Mouse (Mus musculus) MEL (cell line): Measurements from ENCODE around the gene Cdhr4. TPM values are rescaled to one million over a fixed set of nuclear protein-coding genes. Genes with fewer than 3 reads are reported as not detected.

Source experiments
- DNase-seq: peaks from one replicate; pipeline ENCODE4 v3.0.0; 2011; ENCODE audit warnings: low read depth, low spot score
- H3K27ac ChIP-seq: 2 replicates; pipeline ENCODE4 v1.5.1; 2012; ENCODE audit warnings: low read depth, mild to moderate bottlenecking, control low read depth, low read length, moderate library complexity; ENCODE audit not compliant: control insufficient read depth
- H3K27me3 ChIP-seq, 2 experiments: fragments of 150-350 bp in 1 of 2; sonication (generic) in 1 of 2; 2 replicates each; pipeline ENCODE4 v1.6.1; 2012; ENCODE audit warnings: low read length in 2 of 2, mild to moderate bottlenecking in 2 of 2, improper control_type of control experiment in 1 of 2, moderate library complexity in 1 of 2; ENCODE audit not compliant: insufficient read depth in 2 of 2, control insufficient read depth in 1 of 2
- H3K36me3 ChIP-seq, 2 experiments: 2 replicates each; pipeline ENCODE4 v1.6.1; 2012 to 2014; ENCODE audit warnings: low read length in 2 of 2, improper control_type of control experiment in 1 of 2, inconsistent platforms in 1 of 2, mild to moderate bottlenecking in 1 of 2; ENCODE audit not compliant: insufficient read depth in 2 of 2, control insufficient read depth in 1 of 2
- H3K4me1 ChIP-seq, 2 experiments: fragments of 150-350 bp in 1 of 2; sonication (generic) in 1 of 2; 2 replicates each; pipeline ENCODE4 v1.6.1; 2012; ENCODE audit warnings: low read length in 2 of 2, improper control_type of control experiment in 1 of 2, mild to moderate bottlenecking in 1 of 2; ENCODE audit not compliant: insufficient read depth in 2 of 2, control insufficient read depth in 1 of 2
- H3K4me3 ChIP-seq, 2 experiments: fragments of 150-350 bp in 1 of 2; sonication (generic) in 1 of 2; 2 replicates each; pipeline ENCODE4 v1.5.1; 2012; ENCODE audit warnings: low read depth in 2 of 2, low read length in 2 of 2, mild to moderate bottlenecking in 2 of 2, moderate library complexity in 2 of 2, control low read depth in 1 of 2, improper control_type of control experiment in 1 of 2; ENCODE audit not compliant: control insufficient read depth in 1 of 2, insufficient read depth in 1 of 2
- H3K79me2 ChIP-seq: 2 replicates; pipeline ENCODE4 v1.6.1; 2012; ENCODE audit warnings: mild to moderate bottlenecking, low read length, moderate library complexity; ENCODE audit not compliant: control insufficient read depth, poor library complexity, insufficient read depth
- H3K9ac ChIP-seq: 2 replicates; pipeline ENCODE4 v1.6.1; 2012; ENCODE audit warnings: low read depth, mild to moderate bottlenecking, control low read depth, low read length, moderate library complexity; ENCODE audit not compliant: control insufficient read depth, poor library complexity, severe bottlenecking
- H3K9me3 ChIP-seq: fragments of 150-350 bp; sonication (generic); replicated peaks from 2 replicates; pipeline ENCODE4 v1.6.1; 2012; ENCODE audit warnings: mild to moderate bottlenecking, low read length, improper control_type of control experiment, moderate library complexity; ENCODE audit not compliant: insufficient read depth
- CTCF ChIP-seq, 3 experiments: IDR thresholded peaks in 2 of 3; conservative IDR thresholded peaks in 1 of 3; 2 replicates each; pipeline ENCODE4 v1.5.1; 2011 to 2012; ENCODE audit warnings: low read length in 3 of 3, low read depth in 2 of 3, mild to moderate bottlenecking in 2 of 3, improper control_type of control experiment in 1 of 3, inconsistent platforms in 1 of 3, mixed read lengths in 1 of 3, moderate library complexity in 1 of 3; ENCODE audit not compliant: control insufficient read depth in 1 of 3, insufficient read depth in 1 of 3, poor library complexity in 1 of 3, severe bottlenecking in 1 of 3
- HCFC1 ChIP-seq: IDR thresholded peaks from 2 replicates; pipeline ENCODE4 v1.6.1; 2012; ENCODE audit warnings: low read depth, mild to moderate bottlenecking, inconsistent platforms, low read length, improper control_type of control experiment, moderate library complexity
- KAT2A ChIP-seq: conservative IDR thresholded peaks from 2 replicates; pipeline ENCODE4 v1.6.1; 2012; ENCODE audit warnings: low read depth, low read length, improper control_type of control experiment, inconsistent platforms
- POLR2AphosphoS5 ChIP-seq: IDR thresholded peaks from 2 replicates; pipeline ENCODE4 v1.6.1; 2012; ENCODE audit warnings: low read depth, borderline replicate concordance, mild to moderate bottlenecking, inconsistent platforms, low read length, moderate library complexity, mixed read lengths
- RAD21 ChIP-seq: IDR thresholded peaks from 2 replicates; pipeline ENCODE4 v1.6.1; 2011; ENCODE audit warnings: mild to moderate bottlenecking, low read depth, low read length, improper control_type of control experiment
- SMC3 ChIP-seq: IDR thresholded peaks from 2 replicates; pipeline ENCODE4 v1.6.1; 2011; ENCODE audit warnings: low read depth, low read length, improper control_type of control experiment
- TBP ChIP-seq: IDR thresholded peaks from 2 replicates; pipeline ENCODE4 v1.8.0; 2011; ENCODE audit warnings: low read depth, low read length, improper control_type of control experiment
- USF1 ChIP-seq: IDR thresholded peaks from 2 replicates; pipeline ENCODE4 v1.6.1; 2014; ENCODE audit warnings: low read depth, mild to moderate bottlenecking, inconsistent platforms, low read length, improper control_type of control experiment, moderate library complexity
- ZC3H11A ChIP-seq: IDR thresholded peaks from 2 replicates; pipeline ENCODE4 v1.6.1; 2012; ENCODE audit warnings: low read depth, mild to moderate bottlenecking, inconsistent platforms, low read length, improper control_type of control experiment
- polyA plus RNA-seq, 2 experiments: library from polyadenylated mRNA; stranded (reverse) in 1 of 2; unstranded in 1 of 2; fragments of >175 nt in 1 of 2; fragments of >200 nt in 1 of 2; gene quantifications; 2 replicates each; pipeline versions ENCODE4 v1.2.1 to v1.2.4; 2012; ENCODE audit warnings: low replicate concordance in 2 of 2, low read depth in 1 of 2; ENCODE audit not compliant: insufficient read length in 2 of 2, insufficient read depth in 1 of 2, missing spikeins in 1 of 2
- total RNA-seq: library from RNA; depleted of rRNA; stranded (reverse); fragments of 300-350 nt; gene quantifications from 2 replicates; pipeline ENCODE4 v1.2.3, GENCODE M21; 2012

The Cdhr4 gene
- total and polyA plus RNA-seq, 3 experiments: 1.5 to 4.4 TPM; not detected in 1

DNA sequence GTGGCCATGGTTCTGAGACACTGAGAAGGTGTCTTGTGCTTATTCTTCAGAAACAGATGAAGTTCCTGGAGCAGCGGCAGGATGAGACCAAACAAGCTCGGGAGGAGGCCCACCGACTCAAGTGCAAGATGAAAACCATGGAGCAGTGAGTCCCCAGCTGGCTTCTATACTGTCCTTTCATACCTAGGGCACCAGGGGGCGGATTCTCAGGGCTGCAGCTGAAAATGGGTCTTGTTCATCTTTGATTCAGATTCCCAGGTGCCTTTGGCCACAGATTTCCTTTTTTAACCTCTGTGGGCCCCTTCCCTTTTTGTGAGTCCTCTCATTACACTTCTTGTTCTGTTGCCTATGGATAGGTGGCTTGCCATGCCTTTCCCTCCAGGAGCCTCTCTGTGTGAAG is 31.4 kb upstream of the Cdhr4 start:
- Histone ChIP-seq H3K27ac (no peak overlapping the region), H3K4me1 (no peaks in the 10 kb centered on the region), H3K27me3 (no peaks in the 10 kb centered on the region), H3K79me2 (no peaks in the 10 kb centered on the region), H3K9ac (no peak overlapping the region), H3K4me3 (no peak overlapping the region), H3K9me3 (no peaks in the 10 kb centered on the region), H3K36me3 (peaks cover 0 to 17% of the 10 kb centered on the region in 2 experiments; a peak in 2 of 4 replicates)
- TF ChIP-seq POLR2AphosphoS5 (no peak), RAD21 (peak; percentile 10), SMC3 (peak; percentile 57), CTCF (IDR thresholded peaks at IDR 0.05 in 2 of 3, conservative IDR thresholded peaks at IDR 0.05 in 1 of 3; ENCODE audit: control insufficient read depth in 1 of 3, insufficient read depth in 1 of 3, low read depth in 2 of 3, low read length in 3 of 3, poor library complexity in 1 of 3, severe bottlenecking in 1 of 3) (peak; percentile 24 to 52 (median 30); a peak in 5 of 6 replicates), ZC3H11A (no peak)
- no peak for DNase-seq

DNA sequence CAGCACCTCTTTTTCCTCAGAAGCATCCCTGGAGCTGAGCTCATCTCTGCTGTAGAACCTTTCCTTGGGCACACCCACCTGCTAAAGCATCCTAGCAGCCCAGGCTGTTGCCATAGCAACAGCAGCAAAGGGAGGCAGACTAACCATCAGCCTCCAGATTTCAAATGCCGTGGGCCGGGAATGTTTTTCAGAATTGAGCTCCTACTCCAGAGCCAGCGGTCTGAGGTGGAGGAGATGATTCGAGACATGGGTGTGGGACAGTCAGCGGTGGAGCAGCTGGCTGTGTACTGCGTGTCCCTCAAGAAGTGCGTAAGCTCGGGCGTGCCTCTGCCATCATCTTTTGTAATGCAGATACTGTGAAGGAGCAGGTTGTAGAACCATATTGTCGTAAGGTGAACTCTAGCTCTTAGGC is 30.9 kb upstream of the Cdhr4 start:
- Histone ChIP-seq H3K9ac (no peak overlapping the region), H3K9me3 (no peaks in the 10 kb centered on the region), H3K4me3 (no peak overlapping the region), H3K27ac (no peak overlapping the region), H3K36me3 (peaks cover 0 to 14% of the 10 kb centered on the region in 2 experiments; a peak in 2 of 4 replicates), H3K27me3 (no peaks in the 10 kb centered on the region), H3K79me2 (no peaks in the 10 kb centered on the region), H3K4me1 (no peaks in the 10 kb centered on the region)
- no peak for TF ChIP-seq KAT2A
- no peak for TF ChIP-seq TBP
- no peak for TF ChIP-seq HCFC1
- no peak for DNase-seq

DNA sequence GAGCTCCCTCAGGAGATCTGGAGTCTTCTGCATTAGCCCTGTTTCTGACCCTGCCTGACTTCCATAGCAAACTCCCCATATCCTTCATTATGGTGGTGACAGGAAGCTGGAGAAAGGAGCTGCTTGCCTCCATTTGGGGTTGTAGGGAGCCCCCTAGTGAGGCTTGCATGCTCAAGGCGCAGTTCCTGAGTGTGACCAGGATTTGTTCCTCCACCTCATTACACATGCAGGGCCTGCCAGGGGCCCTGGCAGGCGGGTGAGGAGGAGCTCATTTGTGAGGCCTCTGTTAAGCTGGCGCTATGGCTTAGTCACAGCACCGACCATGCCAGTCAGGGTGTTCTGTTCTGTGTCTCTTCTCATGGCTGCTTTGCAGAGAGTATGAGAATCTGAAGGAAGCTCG is 30.4 kb upstream of the Cdhr4 start:
- H3K27me3 ChIP-seq: no peaks in the 10 kb centered on the region
- no peaks in the 10 kb centered on the region for H3K4me1 ChIP-seq
- H3K4me3 ChIP-seq: no peak overlapping the region
- no peak overlapping the region for H3K27ac ChIP-seq
- no peak for DNase-seq
- H3K36me3 ChIP-seq: peaks cover 0 to 16% of the 10 kb centered on the region in 2 experiments; a peak in 2 of 4 replicates
- H3K79me2 ChIP-seq: no peaks in the 10 kb centered on the region
- peak in 2 of 3 experiments; percentile 39; a peak in 3 of 6 replicates for TF ChIP-seq CTCF (IDR thresholded peaks at IDR 0.05 in 2 of 3, conservative IDR thresholded peaks at IDR 0.05 in 1 of 3; ENCODE audit: control insufficient read depth in 1 of 3, insufficient read depth in 1 of 3, low read depth in 2 of 3, low read length in 3 of 3, poor library complexity in 1 of 3, severe bottlenecking in 1 of 3)
- peak; percentile 33 for TF ChIP-seq SMC3
- peak; percentile 22 for TF ChIP-seq RAD21
- TF ChIP-seq USF1: no peak
- TF ChIP-seq, all 39 proteins: peak for 3
- Histone ChIP-seq H3K9me3 (no peaks in the 10 kb centered on the region), H3K9ac (no peak overlapping the region)
